Mouse (Mus musculus): Measurements from ENCODE around the gene Usp27x. TPM values are rescaled to one million over a fixed set of nuclear protein-coding genes. Genes with fewer than 3 reads are reported as not detected.
A peak's percentile ranks its signal among the peaks of the same experiment; 100 is the strongest.

Gene Usp27x
- polyA plus RNA-seq (2014; fragmentation: Nextera tagmentation; extraction: Ambion mirVana) = 0.54 and 0.74 TPM in 2 replicates

DNA sequence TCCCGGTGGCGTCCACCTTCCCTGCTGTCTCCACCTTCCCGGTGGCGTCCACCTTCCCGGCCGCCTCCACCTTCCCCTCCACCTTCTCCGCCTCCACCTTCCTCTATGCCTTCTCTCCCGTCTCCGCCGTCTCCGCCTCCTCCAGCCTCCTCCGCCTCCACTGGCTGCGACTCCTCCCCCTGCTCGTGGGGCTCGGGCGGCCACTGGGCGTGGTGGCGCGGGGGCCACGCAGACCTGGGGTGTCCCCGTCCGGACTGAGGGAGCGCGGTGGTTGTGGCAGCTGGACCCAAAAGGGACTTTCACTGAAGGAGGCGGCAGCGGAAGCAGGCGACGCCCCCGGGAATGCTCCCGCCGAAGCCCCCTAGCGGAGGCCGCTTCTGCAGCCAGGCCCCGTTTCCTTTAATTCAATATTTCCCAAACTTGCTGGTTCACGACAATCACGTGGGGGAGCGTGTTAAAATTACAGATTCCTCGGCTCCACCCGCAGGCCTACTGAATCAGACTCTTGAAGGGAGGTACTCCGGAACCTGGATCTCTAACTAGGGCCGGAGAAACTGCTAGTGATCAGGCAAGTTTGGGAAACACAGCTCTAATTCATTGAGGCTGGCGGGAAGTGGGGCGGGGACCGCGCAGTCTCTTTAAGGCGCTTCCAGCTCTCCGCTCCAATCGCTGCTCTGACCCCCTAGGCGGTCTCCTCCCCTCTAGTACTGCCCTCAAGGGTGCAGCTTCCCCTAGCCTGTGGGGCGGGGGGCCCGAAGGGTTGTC is at the start of gene Usp27x:
Gene Usp27x, minus strand, starts transcription at position 115 of the 765 bp plus-strand sequence.
- H3K27ac ChIP-seq (replicated peaks; ENCODE audit: low read depth, low read length) = peak within 1 kb of the TSS; percentile 84
- WGBS = 18% methylated on average over 44 of the region's 51 CpGs

DNA sequence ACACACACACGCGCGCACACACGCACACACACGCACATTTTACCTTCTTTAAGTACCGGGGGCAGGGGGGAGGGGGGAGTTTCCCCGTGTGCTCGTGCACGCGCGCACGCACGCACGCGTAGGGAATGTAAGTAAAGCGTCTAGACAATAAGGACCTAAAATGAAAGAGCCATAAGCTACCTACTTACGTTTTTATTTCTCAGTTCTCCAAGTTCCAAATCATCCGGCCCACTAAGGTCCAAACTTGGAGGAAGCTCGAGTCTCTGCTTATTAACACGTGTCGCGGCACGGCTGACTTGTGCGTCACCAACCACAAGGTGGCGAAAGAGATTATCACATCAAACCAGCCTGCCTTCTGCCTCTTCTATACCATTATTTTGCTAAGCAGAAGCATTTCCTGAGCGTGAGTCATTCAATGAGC is 47.1 kb upstream of the Usp27x start:
- no peaks in the 10 kb centered on the region for H3K4me1 ChIP-seq (ENCODE audit: control insufficient read depth, insufficient read depth, low read length)
- no peak overlapping the region for H3K27ac ChIP-seq (replicated peaks; ENCODE audit: low read depth, low read length)
- DNase-seq (ENCODE audit: low spot score) (peak; percentile 78), ATAC-seq (replicated peaks; ENCODE audit: insufficient number of reproducible peaks, low FRiP score, low TSS enrichment, low read depth) (no peak)
- peak overlapping the region; percentile 44 for H3K4me2 ChIP-seq (ENCODE audit: low read depth, low read length)
- H3K9me3 ChIP-seq (replicated peaks; ENCODE audit: control insufficient read depth, low read length) = no peaks in the 10 kb centered on the region
- no peaks in the 10 kb centered on the region for H3K36me3 ChIP-seq (replicated peaks; ENCODE audit: control insufficient read depth, insufficient read depth, low read depth, low read length)
- peak overlapping the region; percentile 41 for H3K4me3 ChIP-seq (ENCODE audit: low read depth, low read length)
- H3K27me3 ChIP-seq (ENCODE audit: control insufficient read depth, insufficient read depth, low read length) = no peaks in the 10 kb centered on the region
- H3K9ac ChIP-seq (replicated peaks; ENCODE audit: low read length) = peak overlapping the region; percentile 51
- WGBS = 11% methylated on average over 26 of the region's 26 CpGs

More for the DNA sequence above, at the start of gene Usp27x:
- H3K36me3 ChIP-seq (replicated peaks; ENCODE audit: control insufficient read depth, insufficient read depth, low read depth, low read length) = no peaks in the 10 kb centered on the region
- H3K4me1 ChIP-seq (ENCODE audit: control insufficient read depth, insufficient read depth, low read length) = no peaks in the 10 kb centered on the region
- peak; percentile 89 for ATAC-seq (replicated peaks; ENCODE audit: insufficient number of reproducible peaks, low FRiP score, low TSS enrichment, low read depth)
- H3K9me3 ChIP-seq (replicated peaks; ENCODE audit: control insufficient read depth, low read length) = no peaks in the 10 kb centered on the region
- peak within 1 kb of the TSS; percentile 55 for H3K4me3 ChIP-seq (ENCODE audit: low read depth, low read length)
- peak within 1 kb of the TSS; percentile 63 for H3K4me2 ChIP-seq (ENCODE audit: low read depth, low read length)
- no peaks in the 10 kb centered on the region for H3K27me3 ChIP-seq (ENCODE audit: control insufficient read depth, insufficient read depth, low read length)
- H3K9ac ChIP-seq (replicated peaks; ENCODE audit: low read length) = peak within 1 kb of the TSS; percentile 65
- DNase-seq (ENCODE audit: low spot score) = peak; percentile 75

- H3K4me3 ChIP-seq (ENCODE audit: low read depth, low read length) = peak overlapping the region; percentile 41
- no peaks in the 10 kb centered on the region for H3K27me3 ChIP-seq (ENCODE audit: control insufficient read depth, insufficient read depth, low read length)
- WGBS = 72% methylated on average over 6 of the region's 6 CpGs
- DNase-seq (ENCODE audit: low spot score) (no peak), ATAC-seq (replicated peaks; ENCODE audit: insufficient number of reproducible peaks, low FRiP score, low TSS enrichment, low read depth) (no peak)
- no peaks in the 10 kb centered on the region for H3K9me3 ChIP-seq (replicated peaks; ENCODE audit: control insufficient read depth, low read length)
- no peak overlapping the region; the same call in 1 of the 2 replicates for H3K4me2 ChIP-seq (ENCODE audit: low read depth, low read length)
- H3K4me1 ChIP-seq (ENCODE audit: control insufficient read depth, insufficient read depth, low read length) = no peaks in the 10 kb centered on the region
- no peak overlapping the region; the same call in 1 of the 2 replicates for H3K9ac ChIP-seq (replicated peaks; ENCODE audit: low read length)
- no peak overlapping the region for H3K27ac ChIP-seq (replicated peaks; ENCODE audit: low read depth, low read length)
- H3K36me3 ChIP-seq (replicated peaks; ENCODE audit: control insufficient read depth, insufficient read depth, low read depth, low read length) = no peaks in the 10 kb centered on the region
Observed at GRCm38 (mm10) chrX:7422166-7422565, 46.5 kb upstream of the Usp27x start.

DNA sequence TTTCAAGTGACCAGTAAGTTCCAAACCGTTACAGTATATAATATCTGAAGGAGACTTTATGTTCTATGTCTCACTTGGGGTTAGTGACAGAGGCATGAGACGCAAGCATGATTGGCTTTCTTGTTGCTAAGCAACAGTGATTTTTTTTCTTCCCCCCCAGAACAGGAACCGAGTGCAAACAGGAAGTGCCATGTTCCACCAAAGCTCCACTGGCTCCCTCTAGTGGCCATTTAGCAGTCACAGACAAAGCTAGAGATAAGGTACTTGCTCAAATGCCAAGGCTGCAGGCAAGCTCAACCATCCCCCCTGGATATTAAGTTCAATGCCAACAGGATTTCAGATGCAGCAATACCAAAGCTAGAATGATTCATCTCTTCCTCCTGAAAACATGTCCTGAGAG is 45.4 kb upstream of the Usp27x start:
- H3K4me2 ChIP-seq (ENCODE audit: low read depth, low read length) = no peak overlapping the region
- no peak; the same call in 1 of the 2 replicates for ATAC-seq (replicated peaks; ENCODE audit: insufficient number of reproducible peaks, low FRiP score, low TSS enrichment, low read depth)

GRCm38 (mm10) chrX:7416178-7416871 is 40.7 kb upstream of the Usp27x start:
- Histone ChIP-seq H3K27ac (replicated peaks; ENCODE audit: low read depth, low read length) (no peak overlapping the region), H3K4me2 (ENCODE audit: low read depth, low read length) (no peak overlapping the region), H3K9me3 (replicated peaks; ENCODE audit: control insufficient read depth, low read length) (no peaks in the 10 kb centered on the region), H3K27me3 (ENCODE audit: control insufficient read depth, insufficient read depth, low read length) (no peaks in the 10 kb centered on the region), H3K4me3 (ENCODE audit: low read depth, low read length) (no peak overlapping the region), H3K36me3 (replicated peaks; ENCODE audit: control insufficient read depth, insufficient read depth, low read depth, low read length) (no peaks in the 10 kb centered on the region), H3K9ac (replicated peaks; ENCODE audit: low read length) (no peak overlapping the region), H3K4me1 (ENCODE audit: control insufficient read depth, insufficient read depth, low read length) (no peaks in the 10 kb centered on the region)
- ATAC-seq (replicated peaks; ENCODE audit: insufficient number of reproducible peaks, low FRiP score, low TSS enrichment, low read depth) (no peak), DNase-seq (ENCODE audit: low spot score) (peak; percentile 27)
- 71% methylated on average over 12 of the region's 12 CpGs for WGBS

More for the DNA sequence above, 45.4 kb upstream of the Usp27x start:
- no peaks in the 10 kb centered on the region for H3K4me1 ChIP-seq (ENCODE audit: control insufficient read depth, insufficient read depth, low read length)
- WGBS = 35% methylated on average over 3 of the region's 3 CpGs
- H3K27ac ChIP-seq (replicated peaks; ENCODE audit: low read depth, low read length) = no peak overlapping the region
- no peaks in the 10 kb centered on the region for H3K9me3 ChIP-seq (replicated peaks; ENCODE audit: control insufficient read depth, low read length)
- H3K9ac ChIP-seq (replicated peaks; ENCODE audit: low read length) = no peak overlapping the region
- H3K4me3 ChIP-seq (ENCODE audit: low read depth, low read length) = no peak overlapping the region
- peak; percentile 85 for DNase-seq (ENCODE audit: low spot score)
- no peaks in the 10 kb centered on the region for H3K27me3 ChIP-seq (ENCODE audit: control insufficient read depth, insufficient read depth, low read length)
- no peaks in the 10 kb centered on the region for H3K36me3 ChIP-seq (replicated peaks; ENCODE audit: control insufficient read depth, insufficient read depth, low read depth, low read length)

DNA sequence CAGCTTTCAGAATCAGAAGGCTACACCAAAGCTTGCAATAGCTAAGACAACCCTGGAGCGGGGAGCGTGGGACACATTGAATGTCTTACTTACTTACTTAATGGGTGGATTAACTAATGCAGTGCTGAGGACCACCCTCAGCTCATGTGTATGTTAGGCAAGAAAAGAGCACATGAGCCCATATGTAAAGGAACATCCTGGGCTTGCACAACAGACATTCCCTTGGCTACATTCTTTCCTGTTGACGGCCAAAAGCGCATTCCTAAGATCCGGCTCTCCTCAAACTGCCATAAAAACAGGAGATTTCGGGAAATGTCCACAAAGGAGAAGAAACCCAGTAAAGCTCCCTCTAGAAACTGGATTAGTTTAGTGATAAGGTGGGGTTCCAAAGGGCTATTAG is 39.7 kb upstream of the Usp27x start:
- H3K36me3 ChIP-seq (replicated peaks; ENCODE audit: control insufficient read depth, insufficient read depth, low read depth, low read length) = no peaks in the 10 kb centered on the region
- H3K9ac ChIP-seq (replicated peaks; ENCODE audit: low read length) = no peak overlapping the region
- H3K4me1 ChIP-seq (ENCODE audit: control insufficient read depth, insufficient read depth, low read length) = no peaks in the 10 kb centered on the region
- H3K4me2 ChIP-seq (ENCODE audit: low read depth, low read length) = no peak overlapping the region
- DNase-seq (ENCODE audit: low spot score) (no peak), ATAC-seq (replicated peaks; ENCODE audit: insufficient number of reproducible peaks, low FRiP score, low TSS enrichment, low read depth) (no peak)
- H3K4me3 ChIP-seq (ENCODE audit: low read depth, low read length) = no peak overlapping the region
- 86% methylated on average over 6 of the region's 6 CpGs for WGBS
- H3K9me3 ChIP-seq (replicated peaks; ENCODE audit: control insufficient read depth, low read length) = no peaks in the 10 kb centered on the region
- H3K27ac ChIP-seq (replicated peaks; ENCODE audit: low read depth, low read length) = no peak overlapping the region
- H3K27me3 ChIP-seq (ENCODE audit: control insufficient read depth, insufficient read depth, low read length) = no peaks in the 10 kb centered on the region

DNA sequence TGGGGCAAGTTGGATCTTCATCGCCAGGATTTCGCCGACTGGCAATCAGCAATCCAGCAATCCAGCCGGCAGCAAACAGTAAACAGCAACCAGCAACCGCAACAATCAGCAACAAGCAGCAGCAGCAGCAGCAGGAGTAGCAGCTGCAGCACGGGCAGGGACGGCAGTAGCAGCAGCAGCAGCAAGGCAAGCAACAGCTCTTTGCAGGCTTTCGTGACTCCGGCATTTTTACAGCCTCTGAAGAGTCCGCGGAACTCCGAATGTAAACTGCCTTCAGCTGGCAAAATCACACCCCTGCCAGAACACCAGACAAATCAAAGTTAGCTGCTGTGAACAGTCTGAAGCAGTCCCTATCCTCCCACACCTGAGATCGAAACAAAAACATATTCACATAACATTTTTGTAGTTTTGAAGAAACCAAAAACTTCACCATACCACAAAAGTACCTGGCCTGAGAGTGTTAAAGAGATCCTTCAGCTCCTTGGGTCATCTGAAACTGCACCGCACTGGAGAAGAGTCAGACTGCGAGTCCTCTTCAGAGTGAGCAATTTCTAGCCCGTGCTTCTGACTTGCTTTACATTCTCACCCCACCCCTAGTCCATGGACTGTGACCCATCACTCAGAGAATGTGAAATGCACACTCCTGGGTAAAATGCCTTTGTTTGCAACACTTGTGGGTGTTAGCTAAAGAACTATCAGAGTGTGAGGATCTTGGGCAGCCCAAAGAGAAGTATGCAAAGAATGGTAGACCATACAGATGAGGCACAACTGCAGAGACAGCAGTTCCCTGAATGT is 36.8 kb upstream of the Usp27x start:
- H3K4me3 ChIP-seq (ENCODE audit: low read depth, low read length) = no peak overlapping the region
- ATAC-seq (replicated peaks; ENCODE audit: insufficient number of reproducible peaks, low FRiP score, low TSS enrichment, low read depth) = no peak

More for the DNA sequence above, 36.8 kb upstream of the Usp27x start:
- Histone ChIP-seq H3K4me1 (ENCODE audit: control insufficient read depth, insufficient read depth, low read length) (no peaks in the 10 kb centered on the region), H3K27me3 (ENCODE audit: control insufficient read depth, insufficient read depth, low read length) (no peaks in the 10 kb centered on the region), H3K36me3 (replicated peaks; ENCODE audit: control insufficient read depth, insufficient read depth, low read depth, low read length) (no peaks in the 10 kb centered on the region), H3K27ac (replicated peaks; ENCODE audit: low read depth, low read length) (no peak overlapping the region), H3K4me2 (ENCODE audit: low read depth, low read length) (no peak overlapping the region), H3K9me3 (replicated peaks; ENCODE audit: control insufficient read depth, low read length) (no peaks in the 10 kb centered on the region), H3K9ac (replicated peaks; ENCODE audit: low read length) (no peak overlapping the region)
- DNase-seq (ENCODE audit: low spot score) = no peak
- 78% methylated on average over 16 of the region's 16 CpGs for WGBS
